Mouse (Mus musculus): ENCODE measurements around the gene Xpo6.

- TF ChIP-seq POLR2A (IDR thresholded peaks at IDR 0.05; ENCODE audit: borderline replicate concordance, insufficient read depth, low read length) (no peak), CTCF (IDR thresholded peaks at IDR 0.05; ENCODE audit: borderline replicate concordance, insufficient read depth, low read depth, low read length) (no peak)
Observed at GRCm38 (mm10) chr7:126232345-126233071, 32.2 kb upstream of the Xpo6 start.
